Mouse (Mus musculus): ENCODE results near the gene Exosc7. TPM values are rescaled to one million over a fixed set of nuclear protein-coding genes. Genes with fewer than 3 reads are reported as not detected.

Exosc7 gene
- polyA plus RNA-seq, 1 experiment from 2014 or later: 106 TPM

DNA sequence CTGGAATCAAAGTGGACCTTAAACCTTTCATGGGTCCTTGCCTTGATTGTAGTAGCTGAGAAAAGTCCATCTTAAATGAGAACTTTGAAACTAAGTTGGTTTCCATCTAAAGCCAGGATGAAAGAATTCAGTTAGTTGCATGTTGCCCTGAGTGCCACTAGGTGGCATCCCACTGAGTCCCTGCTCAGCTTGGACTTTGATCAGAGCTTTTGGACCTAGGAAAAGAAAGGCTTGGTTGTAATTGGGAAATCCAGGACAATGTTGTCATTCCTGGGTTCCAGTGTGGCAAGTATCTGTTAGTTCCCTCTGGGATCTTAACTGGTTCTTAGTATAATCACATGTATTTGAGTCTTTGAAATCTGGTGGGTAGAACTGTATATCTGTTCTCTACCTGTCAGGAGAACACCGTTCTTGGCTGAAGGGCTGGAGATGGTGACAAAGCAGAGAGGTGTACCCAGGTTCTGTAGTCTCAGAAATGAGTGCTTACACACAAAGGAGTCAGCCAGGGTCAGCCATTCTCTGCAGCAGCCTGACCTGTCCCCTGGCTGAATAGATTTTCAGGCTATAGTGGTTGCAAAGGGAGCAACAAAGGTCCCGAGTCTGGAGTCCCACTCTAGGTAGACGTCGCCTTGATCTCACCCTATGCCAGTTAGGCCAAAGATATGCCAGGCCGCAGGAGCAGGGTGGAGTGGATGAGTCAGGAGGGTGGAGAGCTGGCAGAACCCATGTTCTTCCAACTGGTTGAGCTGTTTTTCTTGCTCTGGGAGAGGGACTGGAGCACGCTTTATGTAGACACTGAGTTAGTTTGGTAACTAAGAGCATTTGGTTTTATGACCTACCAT, 10.8 kb downstream of the Exosc7 start:
- Histone ChIP-seq H3K27ac (replicated peaks; ENCODE audit: low read depth, low read length) (no peak overlapping the region), H3K27me3 (ENCODE audit: control insufficient read depth, insufficient read depth, low read length) (no peaks in the 10 kb centered on the region), H3K9me3 (replicated peaks; ENCODE audit: control insufficient read depth, low read length) (no peaks in the 10 kb centered on the region), H3K36me3 (replicated peaks; ENCODE audit: control insufficient read depth, insufficient read depth, low read depth, low read length) (peaks cover 9% of the 10 kb centered on the region), H3K4me1 (ENCODE audit: control insufficient read depth, insufficient read depth, low read length) (no peaks in the 10 kb centered on the region), H3K9ac (replicated peaks; ENCODE audit: low read length) (no peak overlapping the region), H3K4me3 (ENCODE audit: low read depth, low read length) (no peak overlapping the region), H3K4me2 (ENCODE audit: low read depth, low read length) (no peak overlapping the region)
- ATAC-seq (replicated peaks; ENCODE audit: insufficient number of reproducible peaks, low FRiP score, low TSS enrichment, low read depth): no peak
- WGBS: 91% methylated on average over 6 of the region's 6 CpGs
- peak; percentile 27 for DNase-seq (ENCODE audit: low spot score)

DNA sequence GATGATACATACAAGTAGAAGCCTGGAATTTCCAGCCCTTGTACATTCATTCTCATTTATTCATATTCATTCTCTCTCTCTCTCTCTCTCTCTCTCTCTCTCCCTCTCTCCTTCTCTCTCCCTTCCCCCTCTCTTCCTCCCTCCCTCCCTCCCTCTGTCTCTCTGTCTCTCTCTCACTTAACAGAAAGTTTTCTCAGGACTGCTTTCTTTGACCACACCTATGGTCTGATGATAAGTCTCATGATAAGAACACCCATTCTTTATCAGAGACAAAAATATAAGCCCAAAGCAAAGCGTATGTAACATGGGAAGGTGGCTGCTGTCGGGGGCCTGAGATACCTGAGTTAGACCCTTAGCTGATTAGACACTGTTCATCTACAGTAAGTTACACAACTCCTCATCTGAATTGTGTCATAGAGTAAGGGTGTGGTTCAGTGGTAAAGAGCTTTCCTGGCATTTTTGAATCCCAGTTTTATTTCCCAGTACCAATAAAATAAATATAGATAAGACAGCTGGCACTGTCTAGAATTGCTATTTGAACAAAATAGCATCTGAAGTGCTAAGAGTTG, 11.5 kb downstream of the Exosc7 start:
- 97% methylated on average over 2 of the region's 2 CpGs for WGBS
- Histone ChIP-seq H3K9me3 (replicated peaks; ENCODE audit: control insufficient read depth, low read length) (no peaks in the 10 kb centered on the region), H3K9ac (replicated peaks; ENCODE audit: low read length) (no peak overlapping the region), H3K4me3 (ENCODE audit: low read depth, low read length) (no peak overlapping the region), H3K4me2 (ENCODE audit: low read depth, low read length) (no peak overlapping the region), H3K36me3 (replicated peaks; ENCODE audit: control insufficient read depth, insufficient read depth, low read depth, low read length) (peaks cover 10% of the 10 kb centered on the region), H3K27me3 (ENCODE audit: control insufficient read depth, insufficient read depth, low read length) (no peaks in the 10 kb centered on the region), H3K4me1 (ENCODE audit: control insufficient read depth, insufficient read depth, low read length) (no peaks in the 10 kb centered on the region), H3K27ac (replicated peaks; ENCODE audit: low read depth, low read length) (no peak overlapping the region)
- DNase-seq (ENCODE audit: low spot score): no peak
- no peak for ATAC-seq (replicated peaks; ENCODE audit: insufficient number of reproducible peaks, low FRiP score, low TSS enrichment, low read depth)

DNA sequence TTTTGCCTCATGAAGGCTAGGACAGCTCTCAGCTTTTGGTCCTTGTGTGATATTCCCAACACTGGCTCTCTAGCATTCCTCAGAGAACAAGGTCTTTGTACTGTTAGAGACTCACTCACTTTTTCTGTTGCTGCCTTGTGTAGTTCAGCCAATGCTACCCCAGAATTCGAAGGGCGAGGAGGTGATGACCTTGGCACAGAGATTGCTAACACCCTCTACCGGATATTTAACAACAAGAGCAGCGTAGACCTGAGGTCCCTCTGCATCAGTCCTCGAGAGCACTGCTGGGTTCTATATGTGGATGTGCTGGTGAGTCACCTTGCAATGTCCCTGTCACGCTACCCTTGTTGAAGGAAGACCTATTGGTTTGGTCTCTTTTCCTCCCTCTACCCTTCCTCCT, 14.6 kb downstream of the Exosc7 start:
- WGBS: 95% methylated on average over 6 of the region's 6 CpGs
- DNase-seq (ENCODE audit: low spot score): no peak
- Histone ChIP-seq H3K4me3 (ENCODE audit: low read depth, low read length) (no peak overlapping the region), H3K4me2 (ENCODE audit: low read depth, low read length) (no peak overlapping the region), H3K36me3 (replicated peaks; ENCODE audit: control insufficient read depth, insufficient read depth, low read depth, low read length) (peaks cover 14% of the 10 kb centered on the region), H3K9me3 (replicated peaks; ENCODE audit: control insufficient read depth, low read length) (no peaks in the 10 kb centered on the region), H3K4me1 (ENCODE audit: control insufficient read depth, insufficient read depth, low read length) (no peaks in the 10 kb centered on the region), H3K9ac (replicated peaks; ENCODE audit: low read length) (no peak overlapping the region), H3K27ac (replicated peaks; ENCODE audit: low read depth, low read length) (no peak overlapping the region), H3K27me3 (ENCODE audit: control insufficient read depth, insufficient read depth, low read length) (no peaks in the 10 kb centered on the region)
- ATAC-seq (replicated peaks; ENCODE audit: insufficient number of reproducible peaks, low FRiP score, low TSS enrichment, low read depth): no peak

DNA sequence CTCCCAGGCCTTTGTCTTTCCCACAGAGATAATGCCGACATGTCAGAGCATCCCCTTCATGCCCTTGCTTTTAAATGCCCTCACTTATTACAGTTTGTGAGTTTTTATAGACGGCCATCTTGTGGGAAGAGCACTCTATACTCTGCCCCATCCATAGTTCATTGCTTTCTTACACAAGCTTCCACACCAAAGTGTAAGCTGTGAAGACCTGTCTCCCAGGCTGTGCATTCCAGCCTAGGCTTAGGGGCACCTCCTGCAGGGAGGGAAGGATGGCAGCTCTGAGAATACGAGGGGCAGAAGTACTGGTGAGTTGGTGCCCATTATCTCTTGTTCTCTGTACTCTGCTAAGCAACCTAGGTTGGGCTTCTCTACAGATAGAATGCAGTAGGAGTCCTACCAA, 20.0 kb downstream of the Exosc7 start:
- no peak overlapping the region for H3K27ac ChIP-seq (replicated peaks; ENCODE audit: low read depth, low read length)
- no peak overlapping the region for H3K9ac ChIP-seq (replicated peaks; ENCODE audit: low read length)
- H3K4me2 ChIP-seq (ENCODE audit: low read depth, low read length): no peak overlapping the region
- no peaks in the 10 kb centered on the region for H3K9me3 ChIP-seq (replicated peaks; ENCODE audit: control insufficient read depth, low read length)
- H3K4me3 ChIP-seq (ENCODE audit: low read depth, low read length): no peak overlapping the region
- WGBS: 91% methylated on average over 3 of the region's 3 CpGs
- DNase-seq (ENCODE audit: low spot score) (no peak), ATAC-seq (replicated peaks; ENCODE audit: insufficient number of reproducible peaks, low FRiP score, low TSS enrichment, low read depth) (no peak)
- peaks cover 16% of the 10 kb centered on the region for H3K36me3 ChIP-seq (replicated peaks; ENCODE audit: control insufficient read depth, insufficient read depth, low read depth, low read length)
- H3K27me3 ChIP-seq (ENCODE audit: control insufficient read depth, insufficient read depth, low read length): no peaks in the 10 kb centered on the region
- no peaks in the 10 kb centered on the region for H3K4me1 ChIP-seq (ENCODE audit: control insufficient read depth, insufficient read depth, low read length)

DNA sequence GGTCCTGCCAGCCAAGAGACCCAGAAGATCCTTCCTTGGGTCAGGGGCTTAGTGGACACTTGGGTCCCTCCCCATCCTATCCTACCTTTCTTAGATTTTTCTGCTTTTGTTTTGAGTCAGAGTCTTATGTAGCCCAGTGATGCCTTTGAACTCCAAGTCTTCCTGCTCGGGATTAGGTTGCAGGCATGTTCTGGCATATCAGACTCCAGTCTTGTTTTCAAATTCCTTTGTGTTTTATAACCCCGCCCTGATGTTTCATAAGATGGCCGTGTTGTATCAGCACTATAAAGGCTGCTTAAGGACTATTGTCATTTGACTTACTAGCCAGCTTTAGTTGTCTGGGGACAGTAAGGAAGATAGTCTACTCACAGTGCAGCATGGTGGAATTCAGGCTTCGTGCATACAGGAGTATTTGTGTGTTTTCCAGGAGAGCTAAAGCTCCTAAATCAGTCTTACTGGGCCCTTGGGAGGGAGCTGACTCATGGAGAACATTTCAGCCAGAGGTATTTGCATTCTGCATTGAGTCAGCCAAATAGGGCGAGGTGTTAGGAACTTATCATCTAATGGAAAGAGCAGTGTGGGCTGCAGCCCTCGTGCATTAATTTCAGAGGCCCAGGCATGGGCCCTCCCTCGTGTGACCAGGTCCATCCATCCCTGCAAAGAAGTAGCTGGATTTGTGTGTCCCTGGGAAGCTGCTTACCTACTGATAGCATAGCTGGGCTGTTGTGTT, 24.1 kb downstream of the Exosc7 start:
- H3K4me3 ChIP-seq (ENCODE audit: low read depth, low read length): no peak overlapping the region
- H3K4me1 ChIP-seq (ENCODE audit: control insufficient read depth, insufficient read depth, low read length): no peaks in the 10 kb centered on the region
- H3K9ac ChIP-seq (replicated peaks; ENCODE audit: low read length): no peak overlapping the region
- no peak for ATAC-seq (replicated peaks; ENCODE audit: insufficient number of reproducible peaks, low FRiP score, low TSS enrichment, low read depth)
- no peak for DNase-seq (ENCODE audit: low spot score)
- WGBS: 88% methylated on average over 7 of the region's 7 CpGs
- peaks cover 5% of the 10 kb centered on the region for H3K36me3 ChIP-seq (replicated peaks; ENCODE audit: control insufficient read depth, insufficient read depth, low read depth, low read length)
- H3K27me3 ChIP-seq (ENCODE audit: control insufficient read depth, insufficient read depth, low read length): no peaks in the 10 kb centered on the region
- no peak overlapping the region for H3K27ac ChIP-seq (replicated peaks; ENCODE audit: low read depth, low read length)
- H3K9me3 ChIP-seq (replicated peaks; ENCODE audit: control insufficient read depth, low read length): no peaks in the 10 kb centered on the region
- H3K4me2 ChIP-seq (ENCODE audit: low read depth, low read length): no peak overlapping the region

DNA sequence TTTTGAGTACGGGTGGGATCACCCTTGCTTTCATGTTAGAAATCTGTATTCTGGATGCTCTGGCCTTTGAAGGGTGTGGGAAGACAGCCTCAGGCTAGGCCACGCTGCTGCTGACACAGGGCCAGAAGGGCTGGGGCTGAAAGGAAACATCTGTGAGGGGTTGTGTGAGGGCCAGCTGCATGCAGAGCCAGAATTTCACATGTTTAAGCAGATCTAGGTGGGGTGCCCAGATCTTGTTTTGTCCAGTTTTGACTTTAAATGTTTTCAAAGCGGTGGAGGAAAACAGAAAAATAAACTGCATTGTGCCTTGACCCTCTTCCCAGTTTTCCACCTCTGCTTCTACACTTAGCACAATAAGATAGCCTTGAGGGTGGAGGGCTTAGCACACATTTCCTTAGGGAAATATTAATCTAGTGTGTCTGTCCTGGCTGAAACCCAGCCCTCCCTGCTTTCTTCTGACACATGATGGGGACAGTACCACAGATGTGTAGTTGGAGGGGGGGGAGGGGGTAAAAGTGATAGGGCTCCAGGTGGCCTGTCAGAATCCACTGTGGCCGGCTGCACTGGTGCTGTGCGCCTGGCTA, 26.0 kb downstream of the Exosc7 start:
- H3K27ac ChIP-seq (replicated peaks; ENCODE audit: low read depth, low read length): no peak overlapping the region
- ATAC-seq (replicated peaks; ENCODE audit: insufficient number of reproducible peaks, low FRiP score, low TSS enrichment, low read depth) (0 out of 2 replicates have a peak, but pooled peaks have one; percentile 26), DNase-seq (ENCODE audit: low spot score) (no peak)
- no peak overlapping the region for H3K9ac ChIP-seq (replicated peaks; ENCODE audit: low read length)
- no peak overlapping the region for H3K4me2 ChIP-seq (ENCODE audit: low read depth, low read length)
- no peaks in the 10 kb centered on the region for H3K4me1 ChIP-seq (ENCODE audit: control insufficient read depth, insufficient read depth, low read length)
- H3K36me3 ChIP-seq (replicated peaks; ENCODE audit: control insufficient read depth, insufficient read depth, low read depth, low read length): peaks cover 2% of the 10 kb centered on the region; the same call in 1 of the 2 replicates
- WGBS: 74% methylated on average over 5 of the region's 5 CpGs
- no peak overlapping the region for H3K4me3 ChIP-seq (ENCODE audit: low read depth, low read length)
- H3K27me3 ChIP-seq (ENCODE audit: control insufficient read depth, insufficient read depth, low read length): no peaks in the 10 kb centered on the region
- no peaks in the 10 kb centered on the region for H3K9me3 ChIP-seq (replicated peaks; ENCODE audit: control insufficient read depth, low read length)

DNA sequence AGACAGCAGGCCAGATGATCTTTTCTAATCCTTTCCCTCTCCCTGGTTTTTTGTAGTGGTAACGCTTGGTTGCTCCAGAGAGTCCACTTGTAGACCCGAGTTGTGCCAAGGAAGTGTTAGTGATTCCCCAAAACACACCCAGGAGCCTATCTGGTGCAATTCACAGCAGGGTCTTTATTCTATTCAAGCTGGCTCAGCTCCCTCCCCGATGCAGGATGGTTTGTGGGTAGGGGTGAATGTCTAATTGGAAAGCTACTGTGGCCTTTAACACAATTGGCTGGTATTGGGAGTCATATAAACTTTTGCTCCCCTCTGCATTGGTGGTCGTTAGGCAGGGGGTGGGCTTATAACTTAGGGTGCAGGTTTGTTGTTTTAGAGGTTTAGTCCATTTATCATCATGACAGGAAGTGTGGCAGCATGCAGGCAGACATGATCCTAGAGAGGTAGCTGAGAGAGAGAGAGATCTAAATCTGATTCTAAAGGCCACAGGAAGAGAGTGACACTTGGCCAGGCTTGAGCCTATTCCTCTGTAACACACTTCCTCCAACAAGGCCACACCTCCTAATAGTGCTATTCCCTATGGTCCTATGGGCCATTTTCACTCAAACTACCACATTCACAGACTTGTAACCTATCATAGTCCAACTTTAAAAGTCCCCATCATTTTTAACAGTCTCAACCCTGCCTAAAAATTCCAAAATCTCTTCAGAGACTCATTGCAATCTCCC, 27.0 kb downstream of the Exosc7 start:
- H3K9ac ChIP-seq (replicated peaks; ENCODE audit: low read length): no peak overlapping the region
- no peak overlapping the region for H3K4me2 ChIP-seq (ENCODE audit: low read depth, low read length)
- ATAC-seq (replicated peaks; ENCODE audit: insufficient number of reproducible peaks, low FRiP score, low TSS enrichment, low read depth) (no peak), DNase-seq (ENCODE audit: low spot score) (no peak)
- H3K9me3 ChIP-seq (replicated peaks; ENCODE audit: control insufficient read depth, low read length): no peaks in the 10 kb centered on the region
- WGBS: 89% methylated on average over 4 of the region's 4 CpGs
- H3K27ac ChIP-seq (replicated peaks; ENCODE audit: low read depth, low read length): no peak overlapping the region
- H3K4me3 ChIP-seq (ENCODE audit: low read depth, low read length): no peak overlapping the region
- H3K36me3 ChIP-seq (replicated peaks; ENCODE audit: control insufficient read depth, insufficient read depth, low read depth, low read length): peaks cover 2% of the 10 kb centered on the region; the same call in 1 of the 2 replicates
- no peaks in the 10 kb centered on the region for H3K27me3 ChIP-seq (ENCODE audit: control insufficient read depth, insufficient read depth, low read length)
- no peaks in the 10 kb centered on the region for H3K4me1 ChIP-seq (ENCODE audit: control insufficient read depth, insufficient read depth, low read length)

Data from embryonic facial prominence, embryonic 11.5 days (tissue).